ENCODE assay signal across 21 mouse cellular contexts in the genomic region with DNA sequence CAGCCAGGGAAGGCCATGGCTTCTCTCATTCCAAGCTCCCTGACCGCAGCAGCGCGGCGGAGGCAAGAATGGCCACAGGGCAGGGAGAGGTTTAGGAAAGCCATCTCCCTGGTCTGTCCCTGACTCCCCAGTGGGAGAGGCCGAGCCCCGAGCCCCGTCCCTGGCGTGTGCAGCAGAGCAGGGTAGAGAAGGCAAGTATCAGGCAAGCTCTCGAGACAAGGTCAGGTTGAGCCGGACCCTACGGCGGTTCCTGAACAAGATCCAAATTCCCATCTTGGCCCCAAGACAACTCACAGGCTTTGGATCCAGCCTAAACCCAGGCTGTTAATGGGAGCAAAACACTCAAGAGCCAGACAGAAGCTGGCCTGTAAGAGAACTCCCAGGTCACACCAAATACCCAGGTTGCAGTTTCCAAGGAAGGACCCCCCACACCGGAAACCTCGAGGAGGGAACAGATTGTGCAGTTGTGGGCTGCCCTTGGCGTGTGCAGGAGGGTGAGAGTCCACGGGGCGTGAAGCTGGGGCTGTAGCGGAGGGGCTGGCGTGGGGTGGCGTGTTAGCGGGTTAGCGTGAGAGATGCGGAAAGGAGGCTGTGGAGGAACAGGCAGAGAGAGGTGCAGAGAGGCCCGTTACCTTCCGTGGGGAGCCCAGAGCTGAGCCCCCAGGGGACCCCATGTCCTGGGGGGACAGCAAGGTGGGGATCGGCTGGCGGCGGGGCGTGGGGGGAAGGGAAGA. TPM values are rescaled to one million over a fixed set of nuclear protein-coding genes. Genes with fewer than 3 reads are reported as not detected.
DNase-seq lines count a peak whose midpoint lies in the region; ATAC-seq lines count a peak whose summit lies in the region.
"Had no signal": no experiment of that assay in that cellular context is flagged by ENCODE, and none has a peak within 500 bp of the region (broad histone marks: within the 10 kb centered on the region; RNA-seq: fewer than 3 reads in every experiment).

No protein-coding gene starts in this region.

- no peak overlapping the region for H3K9ac ChIP-seq in intestine, embryonic 15.5 days
- H3K9ac ChIP-seq: limb, embryonic 13.5 days; liver, embryonic 15.5 days had no signal

- intact Hi-C loops in heart, postnatal 36 days (cut with DNase I) = no loop called here

- no peaks in the 10 kb centered on the region for H3K36me3 ChIP-seq in heart, embryonic 10.5 days
- H3K36me3 ChIP-seq in embryonic facial prominence, embryonic 10.5 days (replicated peaks) = peaks cover 31% of the 10 kb centered on the region
- no peaks in the 10 kb centered on the region for H3K36me3 ChIP-seq in intestine, embryonic 15.5 days
- H3K36me3 ChIP-seq: heart, embryonic 12.5 days; limb, embryonic 13.5 days; liver, embryonic 15.5 days had no signal

- H3K9me3 ChIP-seq in heart, embryonic 10.5 days = no peaks in the 10 kb centered on the region
- H3K9me3 ChIP-seq in embryonic facial prominence, embryonic 10.5 days = no peaks in the 10 kb centered on the region
- no peaks in the 10 kb centered on the region for H3K9me3 ChIP-seq in intestine, embryonic 15.5 days
- H3K9me3 ChIP-seq: heart, embryonic 12.5 days; limb, embryonic 13.5 days; liver, embryonic 15.5 days had no signal

- no peak overlapping the region for H3K4me3 ChIP-seq in heart, embryonic 10.5 days
- H3K4me3 ChIP-seq in embryonic facial prominence, embryonic 10.5 days = no peak overlapping the region
- H3K4me3 ChIP-seq in intestine, embryonic 15.5 days (replicated peaks) = no peak overlapping the region
- H3K4me3 ChIP-seq: heart, embryonic 12.5 days; layer of hippocampus, adult 2 months; left cerebral cortex, adult 2 months; limb, embryonic 13.5 days; liver, embryonic 15.5 days had no signal

- peak; percentile 42 for DNase-seq in adrenal gland, postnatal 14 days
- no peak for DNase-seq in adrenal gland, adult 8-10 months
- no peak for DNase-seq in heart, embryonic 10.5 days (ENCODE audit: low spot score)
- no peak for DNase-seq in heart, postnatal 36 days
- DNase-seq in embryonic facial prominence, embryonic 10.5 days (ENCODE audit: low spot score) = no peak
- DNase-seq in kidney, postnatal 25 days = peak; percentile 54 to 66
- DNase-seq in left cerebral cortex, adult 9 months (ENCODE audit: low spot score in 2 of 2) = no peak
- DNase-seq: cerebellum, adult 9-10 months; heart, postnatal 4 days; right cerebral cortex, postnatal 14 days; thymus, postnatal 25 days had no signal

- ATAC-seq in intestine, embryonic 15.5 days = no peak
- ATAC-seq: hindbrain, postnatal 0 days had no signal

- 0 out of 2 replicates have a peak overlapping the region, but pooled peaks have one; percentile 6 for H3K27ac ChIP-seq in heart, embryonic 10.5 days
- H3K27ac ChIP-seq in embryonic facial prominence, embryonic 10.5 days (replicated peaks) = peak overlapping the region; percentile 30; the same call in 1 of the 2 replicates
- no peak overlapping the region for H3K27ac ChIP-seq in intestine, embryonic 15.5 days
- H3K27ac ChIP-seq: hindbrain, postnatal 0 days; layer of hippocampus, adult 2 months; left cerebral cortex, adult 2 months; limb, embryonic 13.5 days; liver, embryonic 15.5 days; stomach, postnatal 0 days had no signal

- H3K4me1 ChIP-seq in heart, embryonic 10.5 days = peaks cover 34% of the 10 kb centered on the region
- H3K4me1 ChIP-seq in embryonic facial prominence, embryonic 10.5 days = peaks cover 54% of the 10 kb centered on the region
- H3K4me1 ChIP-seq in intestine, embryonic 15.5 days (replicated peaks) = peaks cover 12% of the 10 kb centered on the region
- H3K4me1 ChIP-seq: liver, embryonic 15.5 days had no signal

- no peak overlapping the region for H3K4me2 ChIP-seq in intestine, embryonic 15.5 days (replicated peaks)
- H3K4me2 ChIP-seq: heart, embryonic 12.5 days; limb, embryonic 13.5 days; liver, embryonic 15.5 days; midbrain, embryonic 11.5 days had no signal

- 71% methylated on average over 29 of the region's 29 CpGs for WGBS in heart, embryonic 10.5 days
- whole genome bisulfite sequencing in embryonic facial prominence, embryonic 10.5 days = 81% methylated on average over 29 of the region's 29 CpGs
- WGBS in intestine, embryonic 15.5 days = 81% methylated on average over 29 of the region's 29 CpGs

- H3K27me3 ChIP-seq in heart, embryonic 10.5 days (ENCODE audit: insufficient read depth, poor library complexity, severe bottlenecking) = peaks cover 85% of the 10 kb centered on the region
- peaks cover 59% of the 10 kb centered on the region for H3K27me3 ChIP-seq in embryonic facial prominence, embryonic 10.5 days (replicated peaks; ENCODE audit: low read depth, poor library complexity, severe bottlenecking)
- H3K27me3 ChIP-seq in intestine, embryonic 15.5 days (replicated peaks) = no peaks in the 10 kb centered on the region

RNA-seq across cellular contexts. Expression of gene 4933428G20Rik, which starts 21.8 kb away (rescaled TPM):
- total RNA-seq in adrenal gland, postnatal 14 days (2021) = not detected in 2 replicates
- under 1 TPM in 3 of 4 experiments, not detected in 1; 0.35 to 0.80 (median 0.45) TPM for total RNA-seq in adrenal gland, adult 8-10 months (2022)
- 1.3 TPM in 2 replicates for polyA plus RNA-seq in heart, embryonic 10.5 days (2016; fragmentation: Nextera tagmentation; extraction: Ambion mirVana)
- not detected for total RNA-seq in heart, postnatal 36 days (2021)
- polyA plus RNA-seq in embryonic facial prominence, embryonic 10.5 days (2016; fragmentation: Nextera tagmentation; extraction: Ambion mirVana) = 0.35 and 0.54 TPM in 2 replicates
- 0.47 and 0.55 TPM in 2 replicates for polyA plus RNA-seq in intestine, embryonic 15.5 days (2015; fragmentation: Nextera tagmentation; extraction: Ambion mirVana)
- total RNA-seq: gastrocnemius, postnatal 4 days; heart, postnatal 4 days; hindbrain, postnatal 0 days; left cerebral cortex, adult 2 months had no signal
- polyA plus RNA-seq: midbrain, embryonic 11.5 days had no signal

RNA-seq across cellular contexts. Expression of gene Srcin1, which starts 54.1 kb away (rescaled TPM):
- total RNA-seq in adrenal gland, postnatal 14 days (2021) = 9.2 and 10.1 TPM in 2 replicates
- 10 to 100 TPM; 10.7 to 37.6 (median 19.9) TPM for total RNA-seq in adrenal gland, adult 8-10 months (2022)
- polyA plus RNA-seq in heart, embryonic 10.5 days (2016; fragmentation: Nextera tagmentation; extraction: Ambion mirVana) = 0.05 and 0.14 TPM in 2 replicates
- total RNA-seq in heart, postnatal 36 days (2021) = under 1 TPM; 0.08 to 0.16 TPM
- polyA plus RNA-seq in embryonic facial prominence, embryonic 10.5 days (2016; fragmentation: Nextera tagmentation; extraction: Ambion mirVana) = 0.72 and 0.80 TPM in 2 replicates
- polyA plus RNA-seq in intestine, embryonic 15.5 days (2015; fragmentation: Nextera tagmentation; extraction: Ambion mirVana) = 0.24 and 0.25 TPM in 2 replicates
- polyA plus RNA-seq: heart, embryonic 12.5 days; liver, embryonic 15.5 days had no signal

Comparison
In these comparisons a context has a peak if more than half of its experiments do, and no peak if none do; other contexts are left out.
1. DNase-seq: peak in adrenal gland, postnatal 14 days (single experiment) and kidney, postnatal 25 days (2 of 2); none in adrenal gland, adult 8-10 months (single experiment), heart, embryonic 10.5 days (single experiment), heart, postnatal 36 days (0 of 2), embryonic facial prominence, embryonic 10.5 days (single experiment) and left cerebral cortex, adult 9 months (0 of 2).